Mouse (Mus musculus) limb, embryonic 13.5 days (tissue): ENCODE measurements around the gene Dusp10. TPM values are rescaled to one million over a fixed set of nuclear protein-coding genes. Genes with fewer than 3 reads are reported as not detected.

ENCODE experiments used
- ATAC-seq: fragments of 200-750 bp; cut with Nextera tagmentation; 2 replicates; pipeline ENCODE4 v1.8.0; 2017; ENCODE audit warnings: low read depth, moderate number of reproducible peaks, moderate TSS enrichment; ENCODE audit not compliant: low FRiP score
- H3K27ac ChIP-seq: fragments of 300-500 bp; sonication (generic); 2 replicates; pipeline ENCODE4 v1.5.1; 2015; ENCODE audit warnings: inconsistent platforms, mild to moderate bottlenecking, moderate library complexity
- H3K27me3 ChIP-seq: fragments of 300-500 bp; sonication (generic); 2 replicates; pipeline ENCODE4 v1.6.1; 2015; ENCODE audit warnings: mild to moderate bottlenecking, inconsistent platforms
- H3K36me3 ChIP-seq: fragments of 300-500 bp; sonication (generic); 2 replicates; pipeline ENCODE4 v1.6.1; 2015; ENCODE audit warnings: inconsistent platforms, mild to moderate bottlenecking, moderate library complexity
- H3K4me1 ChIP-seq: fragments of 300-500 bp; sonication (generic); 2 replicates; pipeline ENCODE4 v1.6.1; 2015; ENCODE audit warnings: inconsistent platforms
- H3K4me2 ChIP-seq: fragments of 300-500 bp; sonication (generic); replicated peaks from 2 replicates; pipeline ENCODE4 v1.6.1; 2015; ENCODE audit warnings: inconsistent platforms, mild to moderate bottlenecking, moderate library complexity
- H3K4me3 ChIP-seq: fragments of 300-500 bp; sonication (generic); 2 replicates; pipeline ENCODE4 v1.5.1; 2015; ENCODE audit warnings: moderate library complexity, mild to moderate bottlenecking, inconsistent platforms
- H3K9ac ChIP-seq: fragments of 300-500 bp; sonication (generic); 2 replicates; pipeline ENCODE4 v1.6.1; 2015; ENCODE audit warnings: mild to moderate bottlenecking, inconsistent platforms
- H3K9me3 ChIP-seq: fragments of 300-500 bp; sonication (generic); 2 replicates; pipeline ENCODE4 v1.6.1; 2016; ENCODE audit warnings: inconsistent platforms
- WGBS: fragments of 180-500 bp; shearing (Covaris S2); methylation state at CpG from one replicate; pipeline ENCODE4 v1.1.7; 2015; 5-methylcytosine and 5-hydroxymethylcytosine counted together
- polyA plus RNA-seq: library from polyadenylated mRNA; unstranded; fragments of >200 nt; fragmentation: Nextera tagmentation; extraction: Ambion mirVana; gene quantifications from 2 replicates; pipeline ENCODE4 v1.2.1, GENCODE M21; 2015

Gene Dusp10
- polyA plus RNA-seq, 1 experiment from 2014 or later, result 13.4 TPM

DNA sequence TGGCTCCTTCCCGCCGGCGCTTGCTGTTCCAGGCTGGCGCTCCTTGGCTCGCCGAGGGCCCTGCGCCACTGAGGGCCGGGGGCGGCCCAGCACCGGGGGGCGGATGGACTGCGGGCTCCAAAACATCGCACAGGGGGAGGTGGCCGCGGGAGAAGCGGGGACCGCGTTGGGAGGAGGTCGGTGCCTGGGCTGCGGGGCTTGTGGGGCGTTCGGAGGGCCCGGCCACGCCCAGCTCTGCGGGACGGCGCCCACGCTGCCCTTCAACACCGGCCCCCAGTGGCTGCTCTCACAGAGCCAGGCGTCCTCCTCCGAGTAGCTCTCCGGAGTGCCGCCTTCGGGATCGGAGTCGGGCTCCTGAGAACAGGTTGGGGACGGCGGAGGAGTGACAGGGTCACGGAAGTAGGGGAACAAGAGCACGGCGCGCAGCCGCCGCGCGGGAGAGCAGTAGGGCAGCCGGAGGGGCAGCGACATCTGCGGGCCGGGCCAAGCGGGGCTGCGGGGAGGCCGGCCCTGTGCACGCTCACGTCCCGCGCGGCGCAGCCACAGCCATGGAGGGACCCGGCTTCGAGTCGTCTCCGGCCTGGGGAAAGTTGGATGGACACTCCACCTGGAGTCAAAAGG is 20.4 kb downstream of the Dusp10 start:
- peaks cover 20% of the 10 kb centered on the region for H3K4me1 ChIP-seq
- WGBS, result under 1% methylated on average over 63 of the region's 63 CpGs
- no peaks in the 10 kb centered on the region for H3K9me3 ChIP-seq
- peaks cover 13% of the 10 kb centered on the region for H3K36me3 ChIP-seq
- peak overlapping the region; percentile 90 for H3K4me2 ChIP-seq
- H3K27ac ChIP-seq, result peak overlapping the region; percentile 95
- H3K27me3 ChIP-seq, result 0 out of 2 replicates have a peak, but pooled peaks cover 5% of the 10 kb centered on the region
- peak overlapping the region; percentile 71 for H3K4me3 ChIP-seq
- peak overlapping the region; percentile 91 for H3K9ac ChIP-seq
- ATAC-seq, result peak; percentile 73

DNA sequence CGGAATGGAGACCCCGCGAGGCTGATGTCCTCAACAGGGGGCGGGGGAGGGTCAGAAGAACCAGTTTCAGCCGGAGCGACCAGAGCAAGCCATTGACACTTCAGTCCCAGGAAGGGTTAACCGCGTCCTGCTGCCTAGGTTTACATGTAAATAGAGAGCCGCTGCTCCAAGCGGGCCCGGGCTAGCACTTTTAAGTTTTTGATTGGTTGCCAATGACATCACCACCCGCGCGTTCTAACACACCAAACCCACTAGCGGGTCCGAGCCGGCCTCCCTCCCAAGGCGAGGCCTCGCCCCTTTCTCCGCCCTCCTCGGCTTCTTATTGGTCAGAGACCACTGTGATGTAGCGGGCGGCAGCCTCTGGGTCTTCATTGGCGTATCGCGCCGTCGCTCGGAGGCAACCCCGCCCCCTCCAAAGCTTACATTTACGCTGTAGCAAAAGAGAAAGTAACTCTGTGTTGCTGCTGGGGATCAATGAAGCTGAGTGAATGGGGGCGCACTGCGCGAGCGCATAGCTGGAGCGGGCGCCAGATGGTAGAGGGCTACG is 21.0 kb downstream of the Dusp10 start, which contains the start of gene 1700056E22Rik:
Gene 1700056E22Rik, minus strand, starts transcription at position 291 of the 547 bp plus-strand sequence.
- Histone ChIP-seq H3K27me3 (0 out of 2 replicates have a peak, but pooled peaks cover 5% of the 10 kb centered on the region), H3K4me3 (peak within 1 kb of the TSS; percentile 71), H3K9ac (peak within 1 kb of the TSS; percentile 91), H3K4me1 (peaks cover 20% of the 10 kb centered on the region), H3K9me3 (no peaks in the 10 kb centered on the region), H3K27ac (peak within 1 kb of the TSS; percentile 95), H3K4me2 (peak within 1 kb of the TSS; percentile 90), H3K36me3 (peaks cover 13% of the 10 kb centered on the region)
- WGBS, result under 1% methylated on average over 38 of the region's 38 CpGs
- ATAC-seq, result peak; percentile 99

DNA sequence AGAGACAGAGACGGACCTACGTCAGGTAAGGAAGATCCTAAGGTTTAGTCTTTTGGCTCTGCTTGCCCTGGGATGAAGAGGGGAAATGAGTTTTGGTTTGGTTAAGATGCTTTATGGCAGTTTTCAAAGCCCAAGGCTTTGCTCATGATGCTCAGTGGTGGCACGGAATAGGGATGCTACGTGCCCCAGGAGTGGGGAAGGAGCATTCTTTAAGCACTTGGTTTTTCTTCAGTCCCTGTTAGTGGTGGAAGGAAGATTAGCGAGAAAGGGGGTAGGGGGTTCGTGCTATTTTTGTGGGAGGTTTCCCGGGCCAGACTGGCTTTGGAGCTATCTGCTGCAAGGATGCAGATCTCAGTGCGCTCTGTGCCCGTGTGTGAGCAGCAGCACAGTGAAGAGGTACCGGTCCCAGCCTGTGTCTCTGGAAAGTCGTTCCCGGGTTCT is 21.7 kb downstream of the Dusp10 start:
- Histone ChIP-seq H3K4me3 (peak overlapping the region; percentile 71), H3K27ac (no peak overlapping the region; the same call in 1 of the 2 replicates), H3K27me3 (0 out of 2 replicates have a peak, but pooled peaks cover 5% of the 10 kb centered on the region), H3K36me3 (peaks cover 13% of the 10 kb centered on the region), H3K4me1 (peaks cover 20% of the 10 kb centered on the region), H3K9me3 (no peaks in the 10 kb centered on the region), H3K9ac (peak overlapping the region; percentile 70), H3K4me2 (peak overlapping the region; percentile 85)
- WGBS, result under 1% methylated on average over 12 of the region's 12 CpGs
- ATAC-seq, result no peak

DNA sequence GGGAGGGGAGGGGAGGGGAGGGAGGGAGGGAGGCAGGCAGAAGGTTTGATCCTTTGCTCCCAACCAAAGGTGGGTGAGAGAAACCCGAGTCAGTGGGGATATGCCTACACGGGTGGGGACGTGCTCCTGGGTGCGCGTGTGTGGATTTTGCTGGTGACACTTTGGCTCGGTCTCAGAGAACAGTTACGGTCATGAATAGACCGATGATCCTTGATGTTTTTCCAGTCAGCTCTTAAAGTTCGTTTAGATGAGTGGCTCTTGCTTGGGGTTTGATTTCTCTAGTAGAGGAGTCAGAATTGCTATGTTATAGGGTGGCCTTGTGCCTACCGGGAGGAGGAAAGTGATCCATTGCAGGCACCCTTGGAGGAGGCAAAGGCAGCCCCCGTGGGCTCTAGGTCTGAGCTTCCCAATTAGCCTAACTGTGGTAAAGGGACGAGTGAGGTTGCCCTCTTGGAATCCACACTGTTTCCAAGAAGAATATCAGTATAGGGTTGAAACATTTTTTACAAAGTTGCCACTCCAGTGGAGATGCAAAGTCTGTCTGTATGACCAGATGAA is 22.3 kb downstream of the Dusp10 start:
- ATAC-seq, result no peak

DNA sequence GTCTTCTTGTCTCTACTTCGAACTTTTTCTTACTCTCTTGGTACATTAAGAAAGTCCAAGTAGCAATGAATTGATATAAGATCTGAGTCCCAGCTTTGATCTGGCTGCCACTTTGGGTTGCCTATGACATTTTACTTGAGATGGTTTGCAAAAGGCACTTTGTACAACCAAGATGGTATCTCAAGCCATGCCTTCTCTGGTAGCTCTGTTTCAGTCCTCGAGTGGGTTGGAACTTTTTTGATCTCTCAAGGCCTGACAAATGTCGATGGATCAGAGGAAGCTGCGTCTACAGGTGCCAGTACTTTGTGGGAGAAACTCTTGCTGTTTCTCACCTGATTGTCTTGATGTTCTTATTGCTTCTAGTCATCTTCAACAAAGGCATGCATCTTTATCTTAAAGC is 24.7 kb downstream of the Dusp10 start:
- Histone ChIP-seq H3K9me3 (no peaks in the 10 kb centered on the region), H3K4me1 (peaks cover 35% of the 10 kb centered on the region), H3K4me3 (no peak overlapping the region), H3K9ac (no peak overlapping the region), H3K27ac (no peak overlapping the region), H3K27me3 (no peaks in the 10 kb centered on the region), H3K4me2 (no peak overlapping the region; the same call in 1 of the 2 replicates), H3K36me3 (peaks cover 13% of the 10 kb centered on the region)
- 83% methylated on average over 4 of the region's 4 CpGs for WGBS
- no peak for ATAC-seq

More for the DNA sequence above, 22.3 kb downstream of the Dusp10 start:
- Histone ChIP-seq H3K9ac (peak overlapping the region; percentile 39), H3K36me3 (peaks cover 13% of the 10 kb centered on the region), H3K9me3 (no peaks in the 10 kb centered on the region), H3K27ac (no peak overlapping the region), H3K4me3 (peak overlapping the region; percentile 71), H3K4me1 (peaks cover 23% of the 10 kb centered on the region), H3K27me3 (0 out of 2 replicates have a peak, but pooled peaks cover 5% of the 10 kb centered on the region), H3K4me2 (peak overlapping the region; percentile 85)
- 7% methylated on average over 12 of the region's 12 CpGs for WGBS

DNA sequence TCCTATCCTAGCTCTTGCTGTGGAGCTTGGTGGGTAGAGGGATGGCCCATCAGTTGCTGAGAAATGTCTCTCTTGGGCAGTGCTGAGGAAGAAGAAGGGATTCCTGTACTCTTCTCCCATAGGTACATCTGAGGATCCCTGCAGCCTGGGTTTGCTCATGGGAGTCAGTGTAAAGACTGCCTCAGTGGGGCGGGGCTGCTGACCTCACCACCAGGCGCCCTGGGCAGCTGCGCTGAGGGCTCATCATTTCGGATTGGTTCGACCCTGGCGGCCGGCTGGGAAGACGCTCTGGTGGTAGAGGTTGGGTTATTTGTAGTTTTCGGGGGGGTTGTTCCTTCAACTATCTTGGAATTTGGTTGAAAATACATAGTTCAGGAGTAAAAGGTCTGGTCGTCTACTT is 26.2 kb downstream of the Dusp10 start:
- H3K4me2 ChIP-seq, result no peak overlapping the region
- no peaks in the 10 kb centered on the region for H3K27me3 ChIP-seq
- 93% methylated on average over 10 of the region's 10 CpGs for WGBS
- peaks cover 13% of the 10 kb centered on the region for H3K36me3 ChIP-seq
- no peak overlapping the region for H3K9ac ChIP-seq
- H3K27ac ChIP-seq, result no peak overlapping the region
- no peaks in the 10 kb centered on the region for H3K9me3 ChIP-seq
- no peak for ATAC-seq
- no peak overlapping the region for H3K4me3 ChIP-seq
- H3K4me1 ChIP-seq, result peaks cover 34% of the 10 kb centered on the region

DNA sequence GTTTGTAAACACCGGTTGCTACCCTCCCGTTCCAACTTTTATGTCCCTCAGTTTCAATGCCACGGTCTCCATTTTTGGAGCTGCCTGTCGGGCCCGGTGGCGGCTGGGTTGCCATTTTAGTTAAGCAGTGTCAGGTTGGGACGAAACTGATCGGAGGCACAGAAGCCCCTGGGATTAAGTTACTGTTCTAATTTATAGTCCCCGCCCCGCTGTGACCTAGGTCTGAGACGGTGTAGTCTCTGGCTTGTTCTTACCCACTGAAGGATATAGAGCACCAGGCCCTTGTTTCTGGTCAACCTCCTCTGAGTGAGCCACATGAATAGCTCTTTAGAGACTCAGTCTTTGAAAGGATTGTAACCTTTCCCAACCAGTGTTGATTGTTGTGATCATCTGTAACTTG is 27.1 kb downstream of the Dusp10 start:
- Histone ChIP-seq H3K4me2 (peak overlapping the region; percentile 25; the same call in 1 of the 2 replicates), H3K36me3 (peaks cover 13% of the 10 kb centered on the region), H3K4me3 (no peak overlapping the region), H3K9ac (no peak overlapping the region), H3K4me1 (peaks cover 34% of the 10 kb centered on the region), H3K9me3 (no peaks in the 10 kb centered on the region), H3K27ac (no peak overlapping the region), H3K27me3 (no peaks in the 10 kb centered on the region)
- 72% methylated on average over 11 of the region's 11 CpGs for WGBS
- no peak for ATAC-seq

DNA sequence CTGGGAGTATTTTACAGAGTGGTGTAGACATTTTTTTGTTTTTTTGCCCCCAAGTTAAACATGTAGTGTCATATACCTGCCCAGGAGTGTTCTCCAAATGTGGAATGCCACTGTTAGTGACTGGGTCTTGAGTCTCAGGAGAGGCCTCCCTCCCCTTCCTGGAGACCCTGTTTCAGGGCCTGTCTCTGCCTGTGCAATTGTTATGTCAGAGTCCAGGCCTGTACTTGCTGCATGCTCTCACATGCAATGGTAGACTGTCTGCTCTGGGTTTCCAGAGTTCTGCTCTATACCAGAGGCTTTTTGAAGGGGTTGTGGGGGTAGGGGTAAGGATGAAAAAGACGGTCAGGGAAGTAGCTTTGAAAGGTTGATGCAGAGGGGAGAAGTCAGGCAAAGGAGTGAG is 27.8 kb downstream of the Dusp10 start:
- Histone ChIP-seq H3K9me3 (no peaks in the 10 kb centered on the region), H3K4me2 (peak overlapping the region; percentile 41), H3K27ac (no peak overlapping the region; the same call in 1 of the 2 replicates), H3K4me3 (no peak overlapping the region), H3K27me3 (no peaks in the 10 kb centered on the region), H3K4me1 (peaks cover 34% of the 10 kb centered on the region), H3K9ac (no peak overlapping the region), H3K36me3 (peaks cover 13% of the 10 kb centered on the region)
- no peak for ATAC-seq
- WGBS, result 87% methylated on average over 1 of the region's 1 CpGs

DNA sequence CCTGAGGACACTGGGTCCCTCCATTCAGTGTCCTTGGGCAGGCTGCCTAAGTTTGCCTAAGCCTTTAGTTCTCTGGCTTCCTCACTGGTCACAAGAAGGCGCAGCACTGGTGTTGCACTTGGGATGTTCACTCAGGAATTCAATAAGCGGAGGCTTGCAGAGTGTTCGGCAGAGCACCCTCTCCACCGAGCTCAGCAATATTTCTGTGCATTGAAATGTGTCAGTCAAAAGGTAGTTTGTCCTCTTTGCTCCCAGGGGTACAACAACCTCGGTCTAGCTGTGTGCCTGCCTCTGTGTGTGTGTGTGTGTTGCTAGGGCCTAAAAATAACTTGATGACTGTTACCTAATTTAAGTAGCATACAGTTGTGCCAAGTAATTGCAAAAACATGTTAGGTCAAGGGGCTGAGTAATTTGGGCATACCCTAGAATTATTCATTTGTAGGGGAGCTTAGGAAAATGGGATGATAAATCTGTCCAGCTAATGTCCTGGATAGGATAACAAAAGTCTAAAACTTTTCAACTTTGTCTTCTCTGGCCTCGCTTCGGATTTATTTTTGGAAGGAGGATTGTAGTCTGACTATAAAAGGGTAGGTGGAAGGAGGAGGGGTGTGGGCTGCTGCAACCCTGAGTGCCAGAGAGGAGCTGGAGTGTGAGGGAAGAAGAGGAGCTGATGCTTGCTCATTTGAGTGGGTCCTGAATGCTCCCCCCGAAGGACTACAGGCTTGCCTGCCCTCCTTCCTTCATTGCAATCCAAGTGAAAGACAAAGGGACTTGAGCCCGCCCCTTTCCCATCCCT is 28.9 kb downstream of the Dusp10 start:
- no peak for ATAC-seq
- H3K36me3 ChIP-seq, result peaks cover 10% of the 10 kb centered on the region
- H3K4me1 ChIP-seq, result peaks cover 37% of the 10 kb centered on the region
- H3K27ac ChIP-seq, result 0 out of 2 replicates have a peak overlapping the region, but pooled peaks have one; percentile 39
- peak overlapping the region; percentile 31; the same call in 1 of the 2 replicates for H3K9ac ChIP-seq
- WGBS, result 51% methylated on average over 9 of the region's 9 CpGs
- peak overlapping the region; percentile 34 for H3K4me2 ChIP-seq
- no peaks in the 10 kb centered on the region for H3K9me3 ChIP-seq
- no peak overlapping the region for H3K4me3 ChIP-seq
- no peaks in the 10 kb centered on the region for H3K27me3 ChIP-seq

DNA sequence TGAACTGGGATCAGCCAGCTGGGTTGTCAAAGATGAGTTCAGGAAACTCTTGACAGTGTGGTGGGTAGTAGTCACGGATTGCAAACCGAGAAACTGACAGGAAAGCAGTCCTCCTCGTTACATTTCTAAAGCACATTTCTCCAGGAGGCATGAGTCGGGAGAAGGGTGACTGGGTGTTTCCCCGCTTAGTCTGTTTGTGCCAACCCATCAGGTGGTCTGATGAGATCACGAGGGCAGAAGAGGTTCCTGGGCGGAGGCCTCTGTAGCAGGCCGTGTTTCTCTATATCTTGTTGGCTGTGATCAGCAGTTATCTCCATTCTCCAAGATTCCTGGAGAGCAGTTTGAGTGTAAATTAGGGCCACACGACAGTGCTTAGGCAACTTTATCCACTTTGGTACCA is 29.6 kb downstream of the Dusp10 start:
- H3K27ac ChIP-seq, result no peak overlapping the region
- H3K4me1 ChIP-seq, result peaks cover 37% of the 10 kb centered on the region
- no peak for ATAC-seq
- no peaks in the 10 kb centered on the region for H3K27me3 ChIP-seq
- WGBS, result 83% methylated on average over 9 of the region's 9 CpGs
- no peak overlapping the region for H3K9ac ChIP-seq
- H3K36me3 ChIP-seq, result peaks cover 4% of the 10 kb centered on the region; the same call in 1 of the 2 replicates
- no peak overlapping the region for H3K4me2 ChIP-seq
- H3K9me3 ChIP-seq, result no peaks in the 10 kb centered on the region
- no peak overlapping the region for H3K4me3 ChIP-seq

DNA sequence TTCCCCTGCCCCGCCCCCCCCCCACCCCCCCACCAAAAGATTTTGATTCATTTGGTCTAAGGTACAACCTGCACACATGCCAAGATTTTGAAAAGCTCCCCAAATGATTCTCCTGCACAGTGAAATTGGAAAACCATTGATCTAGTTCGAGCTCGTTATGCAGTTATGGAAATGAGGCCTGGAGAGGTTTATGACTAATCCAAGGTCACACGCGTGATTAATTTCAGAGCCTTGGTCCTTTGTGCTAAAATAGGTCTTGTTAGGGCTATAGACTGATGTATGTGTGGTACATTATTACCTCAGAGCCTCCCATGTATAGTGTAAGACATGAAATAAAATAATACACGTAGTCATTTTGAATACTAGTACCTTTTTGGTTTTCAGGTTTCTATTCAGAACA is 30.3 kb downstream of the Dusp10 start:
- Histone ChIP-seq H3K4me3 (no peak overlapping the region), H3K9me3 (no peaks in the 10 kb centered on the region), H3K27me3 (no peaks in the 10 kb centered on the region), H3K27ac (no peak overlapping the region), H3K4me1 (peaks cover 37% of the 10 kb centered on the region), H3K9ac (no peak overlapping the region), H3K4me2 (no peak overlapping the region), H3K36me3 (no peaks in the 10 kb centered on the region)
- WGBS, result 73% methylated on average over 6 of the region's 6 CpGs
- ATAC-seq, result no peak
